Mouse (Mus musculus) MEL (cell line): Measurements from ENCODE around the gene Upk3a.

Experiments used
- CTCF ChIP-seq, 3 experiments: IDR thresholded peaks in 2 of 3; conservative IDR thresholded peaks in 1 of 3; 2 replicates each; pipeline ENCODE4 v1.5.1; 2011 to 2012; ENCODE audit warnings: low read length in 3 of 3, low read depth in 2 of 3, mild to moderate bottlenecking in 2 of 3, improper control_type of control experiment in 1 of 3, inconsistent platforms in 1 of 3, mixed read lengths in 1 of 3, moderate library complexity in 1 of 3; ENCODE audit not compliant: control insufficient read depth in 1 of 3, insufficient read depth in 1 of 3, poor library complexity in 1 of 3, severe bottlenecking in 1 of 3
- UBTF ChIP-seq: IDR thresholded peaks from 2 replicates; pipeline ENCODE4 v1.6.1; 2012; ENCODE audit warnings: low read depth, mild to moderate bottlenecking, inconsistent platforms, low read length, improper control_type of control experiment, moderate library complexity, borderline replicate concordance; ENCODE audit not compliant: insufficient read depth
- USF2 ChIP-seq, 2 experiments: IDR thresholded peaks; 2 replicates each; pipeline ENCODE4 v1.6.1; 2011 to 2012; ENCODE audit warnings: improper control_type of control experiment in 2 of 2, low read length in 2 of 2, borderline replicate concordance in 1 of 2, inconsistent platforms in 1 of 2, low read depth in 1 of 2, mild to moderate bottlenecking in 1 of 2; ENCODE audit not compliant: insufficient read depth in 1 of 2

GRCm38 (mm10) chr15:85011895-85012661 lies 4.9 kb upstream of the Upk3a start:
- TF ChIP-seq CTCF (IDR thresholded peaks at IDR 0.05 in 2 of 3, conservative IDR thresholded peaks at IDR 0.05 in 1 of 3; ENCODE audit: control insufficient read depth in 1 of 3, insufficient read depth in 1 of 3, low read depth in 2 of 3, low read length in 3 of 3, poor library complexity in 1 of 3, severe bottlenecking in 1 of 3) (no peak), UBTF (no peak), USF2 (IDR thresholded peaks at IDR 0.05; ENCODE audit: borderline replicate concordance in 1 of 2, insufficient read depth in 1 of 2, low read depth in 1 of 2, low read length in 2 of 2) (no peak)
